ENCODE assay signal across 8 mouse cellular contexts in genomic region chr15:88732405-88733020, GRCm38 (mm10). TPM values are rescaled to one million over a fixed set of nuclear protein-coding genes. Genes with fewer than 3 reads are reported as not detected.
A peak's percentile ranks its signal among the peaks of the same experiment; 100 is the strongest.
DNase-seq lines count a peak whose midpoint lies in the region; ATAC-seq and TF ChIP-seq lines count a peak whose summit lies in the region.

No protein-coding gene starts in this region.

- ATAC-seq in limb, embryonic 15.5 days (ENCODE audit: insufficient number of reproducible peaks, low FRiP score, low TSS enrichment, low read depth): no peak

- H3K9ac ChIP-seq in limb, embryonic 15.5 days: peak overlapping the region; percentile 98

- H3K27me3 ChIP-seq in thymus, adult 2 months (ENCODE audit: control insufficient read depth, insufficient read depth, low read length): no peaks in the 10 kb centered on the region
- no peaks in the 10 kb centered on the region for H3K27me3 ChIP-seq in forebrain, embryonic 10.5 days (ENCODE audit: poor library complexity, severe bottlenecking)
- no peaks in the 10 kb centered on the region for H3K27me3 ChIP-seq in limb, embryonic 15.5 days
- no peaks in the 10 kb centered on the region for H3K27me3 ChIP-seq in small intestine, adult 2 months (ENCODE audit: control insufficient read depth, insufficient read depth, low read length)

- WGBS in thymus, adult 2 months: 4% methylated on average over 15 of the region's 15 CpGs
- WGBS in forebrain, embryonic 10.5 days: 44% methylated on average over 15 of the region's 15 CpGs
- WGBS in limb, embryonic 15.5 days: 11% methylated on average over 15 of the region's 15 CpGs
- WGBS in small intestine, adult 2 months: 3% methylated on average over 15 of the region's 15 CpGs

- peak; percentile 22 for DNase-seq in thymus, adult 2 months
- DNase-seq in thymus, adult 18-20 months: no peak
- no peak for DNase-seq in forebrain, embryonic 10.5 days (ENCODE audit: extremely low spot score, low spot score)
- DNase-seq in frontal cortex, postnatal 25 days (ENCODE audit: low spot score in 2 of 2): no peak
- no peak for DNase-seq in urinary bladder, postnatal 10 days (ENCODE audit: low spot score)
- no peak for DNase-seq in retina, postnatal 1 day

- peaks cover 25% of the 10 kb centered on the region for H3K36me3 ChIP-seq in thymus, adult 2 months (ENCODE audit: control insufficient read depth, insufficient read depth, low read length)
- peaks cover 40% of the 10 kb centered on the region for H3K36me3 ChIP-seq in forebrain, embryonic 10.5 days (replicated peaks)
- H3K36me3 ChIP-seq in limb, embryonic 15.5 days: peaks cover 29% of the 10 kb centered on the region
- peaks cover 21% of the 10 kb centered on the region for H3K36me3 ChIP-seq in small intestine, adult 2 months (ENCODE audit: control insufficient read depth, insufficient read depth, low read length)

- peak overlapping the region; percentile 60 for H3K4me2 ChIP-seq in limb, embryonic 15.5 days

- 0 out of 2 replicates have a peak overlapping the region, but pooled peaks have one; percentile 0 for H3K27ac ChIP-seq in thymus, adult 2 months (ENCODE audit: control insufficient read depth, insufficient read depth, low read length)
- peak overlapping the region; percentile 98 for H3K27ac ChIP-seq in forebrain, embryonic 10.5 days
- H3K27ac ChIP-seq in limb, embryonic 15.5 days: peak overlapping the region; percentile 90; the same call in 1 of the 2 replicates
- H3K27ac ChIP-seq in small intestine, adult 2 months (ENCODE audit: insufficient read depth, low read depth, low read length): peak overlapping the region; percentile 78

- no peak for TF ChIP-seq CTCF in thymus, adult 2 months (IDR thresholded peaks at IDR 0.05; ENCODE audit: borderline replicate concordance, control insufficient read depth, extremely low read depth, insufficient read depth, low read length, poor library complexity)
- TF ChIP-seq CTCF in small intestine, adult 2 months (IDR thresholded peaks at IDR 0.05; ENCODE audit: extremely low read depth, insufficient read length, insufficient replicate concordance, low read depth, low read length): no peak

- peaks cover 41% of the 10 kb centered on the region for H3K4me1 ChIP-seq in thymus, adult 2 months (replicated peaks; ENCODE audit: control insufficient read depth, insufficient read depth, low read length)
- peaks cover 27% of the 10 kb centered on the region for H3K4me1 ChIP-seq in forebrain, embryonic 10.5 days
- H3K4me1 ChIP-seq in limb, embryonic 15.5 days: peaks cover 25% of the 10 kb centered on the region
- peaks cover 23% of the 10 kb centered on the region for H3K4me1 ChIP-seq in small intestine, adult 2 months (ENCODE audit: control insufficient read depth, insufficient read depth, insufficient read length, low read length)

- H3K4me3 ChIP-seq in thymus, adult 2 months (ENCODE audit: control insufficient read depth, insufficient read depth, low read length): peak overlapping the region; percentile 99
- H3K4me3 ChIP-seq in forebrain, embryonic 10.5 days: peak overlapping the region; percentile 99
- H3K4me3 ChIP-seq in limb, embryonic 15.5 days: peak overlapping the region; percentile 97
- peak overlapping the region; percentile 87 for H3K4me3 ChIP-seq in small intestine, adult 2 months (ENCODE audit: low read depth, low read length)

- no peak for TF ChIP-seq POLR2A in thymus, adult 2 months (IDR thresholded peaks at IDR 0.05; ENCODE audit: control insufficient read depth, extremely low read depth, insufficient read depth, low read length, poor library complexity)
- TF ChIP-seq POLR2A in small intestine, adult 2 months (IDR thresholded peaks at IDR 0.05; ENCODE audit: low read depth, low read length): no peak

- no peaks in the 10 kb centered on the region for H3K9me3 ChIP-seq in forebrain, embryonic 10.5 days
- no peaks in the 10 kb centered on the region for H3K9me3 ChIP-seq in limb, embryonic 15.5 days

RNA-seq across cellular contexts. Expression of gene Brd1, which starts 1.5 kb away (rescaled TPM):
- polyA plus RNA-seq in thymus, adult 2 months (2012; rRNA removed): 35.8 and 38.4 TPM in 2 replicates
- 21.7 and 22.7 TPM in 2 replicates for polyA plus RNA-seq in forebrain, embryonic 10.5 days (2016; fragmentation: Nextera tagmentation; extraction: Ambion mirVana)
- 18.6 and 21.7 TPM in 2 replicates for polyA plus RNA-seq in limb, embryonic 15.5 days (2015; fragmentation: Nextera tagmentation; extraction: Ambion mirVana)
- polyA plus RNA-seq in small intestine, adult 2 months (2012; rRNA removed): 6.9 and 15.7 TPM in 2 replicates

RNA-seq across cellular contexts. Expression of gene Zbed4, which starts 18.9 kb away (rescaled TPM):
- 36.6 and 41.3 TPM in 2 replicates for polyA plus RNA-seq in thymus, adult 2 months (2012; rRNA removed)
- polyA plus RNA-seq in forebrain, embryonic 10.5 days (2016; fragmentation: Nextera tagmentation; extraction: Ambion mirVana): 39.6 and 40.3 TPM in 2 replicates
- polyA plus RNA-seq in limb, embryonic 15.5 days (2015; fragmentation: Nextera tagmentation; extraction: Ambion mirVana): 11.4 and 12.2 TPM in 2 replicates
- 2.9 and 3.9 TPM in 2 replicates for polyA plus RNA-seq in small intestine, adult 2 months (2012; rRNA removed)

Comparison
In these comparisons a context has a peak if more than half of its experiments do, and no peak if none do; other contexts are left out.
1. H3K27ac ChIP-seq: peak in every context shown above with its lines; median percentile 98 in forebrain, embryonic 10.5 days; 90 in limb, embryonic 15.5 days; 78 in small intestine, adult 2 months; 0 in thymus, adult 2 months.